Mouse (Mus musculus) limb, embryonic 15.5 days (tissue): Measurements from ENCODE around the gene Car10. TPM values are rescaled to one million over a fixed set of nuclear protein-coding genes. Genes with fewer than 3 reads are reported as not detected.

Source experiments
- ATAC-seq: fragments of 200-750 bp; cut with Nextera tagmentation; 2 replicates; pipeline ENCODE4 v1.8.0; 2017; ENCODE audit warnings: low read depth, moderate TSS enrichment; ENCODE audit not compliant: insufficient number of reproducible peaks, low FRiP score, low TSS enrichment
- H3K27ac ChIP-seq: fragments of 300-500 bp; sonication (generic); 2 replicates; pipeline ENCODE4 v1.5.1; 2015; ENCODE audit warnings: moderate library complexity, mild to moderate bottlenecking, inconsistent platforms
- H3K27me3 ChIP-seq: fragments of 300-500 bp; sonication (generic); 2 replicates; pipeline ENCODE4 v1.6.1; 2015; ENCODE audit warnings: inconsistent platforms
- H3K36me3 ChIP-seq: fragments of 300-500 bp; sonication (generic); 2 replicates; pipeline ENCODE4 v1.6.1; 2015; ENCODE audit warnings: inconsistent platforms
- H3K4me1 ChIP-seq: fragments of 300-500 bp; sonication (generic); 2 replicates; pipeline ENCODE4 v1.6.1; 2015; ENCODE audit warnings: inconsistent platforms
- H3K4me2 ChIP-seq: fragments of 300-500 bp; sonication (generic); 2 replicates; pipeline ENCODE4 v1.6.1; 2015; ENCODE audit warnings: mild to moderate bottlenecking, inconsistent platforms
- H3K4me3 ChIP-seq: fragments of 300-500 bp; sonication (generic); 2 replicates; pipeline ENCODE4 v1.5.1; 2015; ENCODE audit warnings: mild to moderate bottlenecking, inconsistent platforms
- H3K9ac ChIP-seq: fragments of 300-500 bp; sonication (generic); 2 replicates; pipeline ENCODE4 v1.6.1; 2015; ENCODE audit warnings: inconsistent platforms
- H3K9me3 ChIP-seq: fragments of 300-500 bp; sonication (generic); 2 replicates; pipeline ENCODE4 v1.6.1; 2016; ENCODE audit warnings: inconsistent platforms
- WGBS: fragments of 180-500 bp; shearing (Covaris S2); methylation state at CpG from one replicate; pipeline ENCODE4 v1.1.7; 2015; 5-methylcytosine and 5-hydroxymethylcytosine counted together
- polyA plus RNA-seq: library from polyadenylated mRNA; unstranded; fragments of >200 nt; fragmentation: Nextera tagmentation; extraction: Ambion mirVana; gene quantifications from 2 replicates; pipeline ENCODE4 v1.2.1, GENCODE M21; 2015

Gene Car10
- polyA plus RNA-seq, 1 experiment from 2014 or later, result 1.2 TPM

DNA sequence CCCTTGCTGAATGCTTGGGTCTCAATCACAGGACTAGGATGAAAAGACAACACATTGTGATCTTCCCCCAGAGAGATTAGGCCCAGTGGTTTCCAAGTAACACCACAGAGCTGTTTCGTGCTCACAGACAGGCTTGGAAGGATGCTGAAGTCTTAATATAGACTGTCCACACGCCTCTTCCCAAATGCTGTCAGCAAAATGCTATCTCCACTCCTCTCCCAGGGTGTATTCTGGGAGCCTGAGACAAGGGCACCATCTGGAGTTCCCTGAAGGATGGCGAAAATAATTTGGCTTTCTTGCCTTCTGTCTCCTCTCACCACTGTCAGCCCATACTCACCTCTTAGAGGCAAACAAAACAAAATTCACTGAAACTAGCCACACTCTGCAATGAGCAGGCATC, 467.9 kb downstream of the Car10 start:
- H3K4me2 ChIP-seq, result no peak overlapping the region
- no peaks in the 10 kb centered on the region for H3K36me3 ChIP-seq
- ATAC-seq, result no peak
- H3K4me1 ChIP-seq, result no peaks in the 10 kb centered on the region
- no peak overlapping the region for H3K9ac ChIP-seq
- no peaks in the 10 kb centered on the region for H3K9me3 ChIP-seq
- 76% methylated on average over 3 of the region's 3 CpGs for WGBS
- H3K27me3 ChIP-seq, result no peaks in the 10 kb centered on the region
- H3K4me3 ChIP-seq, result no peak overlapping the region
- no peak overlapping the region for H3K27ac ChIP-seq

DNA sequence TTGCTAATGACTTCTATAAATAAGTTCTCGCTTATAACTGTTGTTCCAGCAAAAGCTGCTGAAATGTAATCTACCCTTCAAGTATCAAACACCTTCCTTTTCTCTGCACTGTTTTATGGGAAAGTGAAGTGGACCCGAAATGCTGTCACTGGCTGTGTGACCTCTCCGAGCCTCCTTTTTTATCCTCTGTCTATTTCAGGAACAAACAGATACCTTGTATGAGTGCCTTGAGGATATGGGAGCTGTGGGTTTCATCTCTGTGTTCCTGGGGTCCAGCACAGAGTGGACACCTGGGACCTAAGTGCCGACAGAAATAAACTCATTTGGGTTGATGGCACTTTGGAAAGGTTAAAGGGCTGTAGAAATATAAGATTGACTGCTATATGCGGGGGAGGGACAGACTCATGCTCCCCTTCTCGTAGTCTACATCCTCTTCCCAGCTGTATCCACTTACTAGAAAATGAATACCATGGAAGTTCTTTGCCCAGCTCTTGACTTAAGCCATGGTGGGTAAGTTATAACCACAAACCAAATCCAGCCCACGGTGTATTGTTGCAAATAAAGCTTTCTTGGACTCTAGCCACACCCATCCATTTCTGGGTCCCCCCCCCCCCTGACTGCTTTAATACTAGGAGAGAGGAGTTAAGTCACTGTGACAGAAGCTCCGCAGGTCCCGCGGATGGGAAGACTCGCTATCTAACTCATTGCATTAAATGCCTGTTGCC, 474.3 kb downstream of the Car10 start:
- no peak for ATAC-seq
- H3K9ac ChIP-seq, result no peak overlapping the region
- no peak overlapping the region for H3K4me3 ChIP-seq
- no peak overlapping the region for H3K4me2 ChIP-seq
- H3K9me3 ChIP-seq, result no peaks in the 10 kb centered on the region
- WGBS, result 61% methylated on average over 11 of the region's 11 CpGs
- no peaks in the 10 kb centered on the region for H3K36me3 ChIP-seq
- H3K4me1 ChIP-seq, result no peaks in the 10 kb centered on the region
- H3K27ac ChIP-seq, result no peak overlapping the region
- H3K27me3 ChIP-seq, result no peaks in the 10 kb centered on the region

DNA sequence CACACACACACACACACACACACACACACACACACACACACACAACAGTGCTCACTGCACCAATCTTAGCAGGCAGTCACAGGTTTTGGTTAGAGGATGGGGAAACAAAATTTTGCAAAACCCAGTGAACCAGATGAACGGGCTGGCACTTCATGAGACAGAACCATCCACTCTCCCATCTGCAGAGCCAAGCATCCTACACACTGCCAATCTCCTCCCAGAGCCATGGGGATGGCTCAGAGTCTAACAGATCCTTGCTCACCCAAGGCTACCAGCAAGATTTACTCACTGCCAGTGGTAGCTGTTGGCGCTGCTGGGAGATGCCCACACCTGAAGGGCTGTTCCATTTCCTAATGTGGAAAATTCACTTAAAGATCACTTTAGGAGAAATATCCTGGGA, 479.6 kb downstream of the Car10 start:
- Histone ChIP-seq H3K9ac (no peak overlapping the region), H3K36me3 (no peaks in the 10 kb centered on the region), H3K27ac (no peak overlapping the region), H3K4me1 (no peaks in the 10 kb centered on the region), H3K27me3 (no peaks in the 10 kb centered on the region), H3K4me2 (no peak overlapping the region), H3K9me3 (no peaks in the 10 kb centered on the region), H3K4me3 (no peak overlapping the region)
- WGBS, result 88% methylated on average over 2 of the region's 2 CpGs
- ATAC-seq, result no peak

DNA sequence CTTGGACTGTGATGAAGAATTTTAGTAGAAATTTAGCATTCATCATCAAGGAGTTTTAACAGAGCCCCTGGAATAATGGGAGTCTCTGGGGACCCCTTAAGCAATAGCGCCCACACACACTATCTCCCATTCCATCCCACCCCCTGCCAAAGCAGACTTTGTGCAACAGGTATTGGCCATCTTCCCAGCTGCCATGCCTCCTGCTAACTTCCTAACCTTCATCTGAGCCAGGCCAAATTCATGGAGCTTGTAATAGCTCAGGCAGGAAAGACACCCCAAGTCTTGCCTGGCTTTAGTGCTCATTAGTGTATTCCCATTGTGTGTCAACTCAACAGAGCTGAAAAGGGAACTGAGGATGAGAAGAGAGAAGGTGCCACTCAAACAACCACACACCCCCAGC, 481.8 kb downstream of the Car10 start:
- H3K27ac ChIP-seq, result no peak overlapping the region
- no peak for ATAC-seq
- no peaks in the 10 kb centered on the region for H3K4me1 ChIP-seq
- H3K4me3 ChIP-seq, result no peak overlapping the region
- H3K36me3 ChIP-seq, result no peaks in the 10 kb centered on the region
- H3K9ac ChIP-seq, result no peak overlapping the region
- 89% methylated on average over 1 of the region's 1 CpGs for WGBS
- H3K27me3 ChIP-seq, result no peaks in the 10 kb centered on the region
- H3K4me2 ChIP-seq, result no peak overlapping the region
- no peaks in the 10 kb centered on the region for H3K9me3 ChIP-seq

DNA sequence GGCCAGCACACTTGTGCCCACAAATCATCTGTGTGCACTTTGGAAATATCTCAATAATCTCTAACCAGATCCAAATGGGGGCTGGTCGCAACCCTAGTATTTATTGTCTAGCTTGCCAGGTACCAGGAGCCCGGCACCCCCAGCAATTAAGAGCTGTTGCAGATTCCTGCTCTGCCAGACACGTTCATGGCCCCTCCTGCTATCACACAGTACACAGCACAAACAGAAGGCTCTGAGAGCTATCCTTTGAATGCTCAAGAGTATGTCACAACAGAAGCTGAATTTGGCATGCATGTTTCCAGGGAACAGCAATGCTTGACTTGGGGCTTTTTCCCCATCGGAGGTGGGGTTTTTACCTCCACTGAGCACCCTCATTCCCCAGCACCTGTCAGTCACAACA, 483.5 kb downstream of the Car10 start:
- H3K4me1 ChIP-seq, result no peaks in the 10 kb centered on the region
- no peaks in the 10 kb centered on the region for H3K36me3 ChIP-seq
- H3K27me3 ChIP-seq, result no peaks in the 10 kb centered on the region
- H3K9me3 ChIP-seq, result no peaks in the 10 kb centered on the region
- no peak for ATAC-seq
- WGBS, result 15% methylated on average over 4 of the region's 4 CpGs
- no peak overlapping the region for H3K4me2 ChIP-seq
- no peak overlapping the region for H3K27ac ChIP-seq
- H3K4me3 ChIP-seq, result no peak overlapping the region
- no peak overlapping the region for H3K9ac ChIP-seq

DNA sequence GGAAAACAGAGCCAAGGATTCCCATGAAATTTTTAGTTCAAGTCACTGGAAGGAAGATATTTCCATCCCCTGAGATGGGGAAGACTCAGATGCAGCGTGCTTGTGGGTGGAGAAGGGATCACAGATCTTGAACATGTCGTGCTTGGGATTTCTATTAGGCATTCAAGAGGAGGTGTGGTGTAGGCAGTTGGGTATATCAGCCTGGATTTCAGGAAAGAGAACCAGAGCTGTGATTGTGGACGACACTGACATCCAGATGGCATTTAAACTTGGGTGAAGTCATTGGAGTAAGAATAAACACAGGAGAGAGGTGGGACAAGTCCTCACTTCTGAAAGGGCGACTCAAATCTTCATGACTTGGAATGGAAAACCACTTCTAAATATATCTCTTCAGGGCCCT, 490.0 kb downstream of the Car10 start:
- H3K9ac ChIP-seq, result no peak overlapping the region
- no peak for ATAC-seq
- WGBS, result 71% methylated on average over 4 of the region's 4 CpGs
- H3K36me3 ChIP-seq, result no peaks in the 10 kb centered on the region
- H3K4me1 ChIP-seq, result no peaks in the 10 kb centered on the region
- H3K4me3 ChIP-seq, result no peak overlapping the region
- H3K4me2 ChIP-seq, result no peak overlapping the region
- no peak overlapping the region for H3K27ac ChIP-seq
- no peaks in the 10 kb centered on the region for H3K27me3 ChIP-seq
- no peaks in the 10 kb centered on the region; the same call in 1 of the 2 replicates for H3K9me3 ChIP-seq

DNA sequence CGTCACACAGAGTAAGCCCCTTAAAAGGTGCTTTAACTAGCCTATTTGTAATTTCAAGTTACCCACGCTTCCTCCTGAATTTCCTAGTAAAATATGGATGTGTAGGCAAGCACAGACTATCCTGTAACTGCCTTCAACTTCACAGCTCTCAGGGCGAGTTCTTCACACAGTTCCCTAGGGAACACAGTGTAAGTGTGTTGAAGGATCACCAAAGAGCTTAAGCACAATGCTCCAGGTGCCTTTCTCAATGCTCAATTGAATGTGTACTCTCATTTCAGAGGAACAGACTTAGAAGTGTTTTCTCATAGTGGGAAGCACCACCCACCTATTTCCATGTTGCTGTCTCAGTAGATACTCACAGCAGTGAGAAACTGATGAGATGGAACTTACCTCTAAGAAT, 492.8 kb downstream of the Car10 start:
- Histone ChIP-seq H3K27me3 (no peaks in the 10 kb centered on the region), H3K27ac (no peak overlapping the region), H3K9ac (no peak overlapping the region), H3K4me1 (no peaks in the 10 kb centered on the region), H3K36me3 (no peaks in the 10 kb centered on the region), H3K9me3 (no peaks in the 10 kb centered on the region; the same call in 1 of the 2 replicates), H3K4me2 (no peak overlapping the region), H3K4me3 (no peak overlapping the region)
- ATAC-seq, result no peak
- WGBS, result 56% methylated on average over 3 of the region's 3 CpGs

DNA sequence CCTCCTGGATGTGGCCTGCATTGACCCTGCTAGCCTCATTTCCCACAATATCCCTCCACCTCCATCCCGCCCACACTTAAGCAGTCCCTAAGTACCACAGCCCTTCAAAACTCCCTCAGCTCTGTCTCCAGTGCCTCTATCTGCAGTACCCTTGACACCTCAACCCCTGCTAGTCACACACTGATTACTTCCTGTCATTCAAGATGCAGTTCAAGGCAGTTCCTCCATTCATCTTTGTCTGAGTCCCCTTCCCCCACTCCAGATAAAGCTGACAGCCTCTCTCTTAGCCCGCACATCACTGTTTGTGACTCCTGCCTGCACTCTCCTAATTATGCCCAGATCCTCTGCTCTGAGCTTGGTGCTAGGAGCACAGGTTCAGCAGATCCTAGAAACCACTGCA, 496.2 kb downstream of the Car10 start:
- H3K4me1 ChIP-seq, result no peaks in the 10 kb centered on the region

DNA sequence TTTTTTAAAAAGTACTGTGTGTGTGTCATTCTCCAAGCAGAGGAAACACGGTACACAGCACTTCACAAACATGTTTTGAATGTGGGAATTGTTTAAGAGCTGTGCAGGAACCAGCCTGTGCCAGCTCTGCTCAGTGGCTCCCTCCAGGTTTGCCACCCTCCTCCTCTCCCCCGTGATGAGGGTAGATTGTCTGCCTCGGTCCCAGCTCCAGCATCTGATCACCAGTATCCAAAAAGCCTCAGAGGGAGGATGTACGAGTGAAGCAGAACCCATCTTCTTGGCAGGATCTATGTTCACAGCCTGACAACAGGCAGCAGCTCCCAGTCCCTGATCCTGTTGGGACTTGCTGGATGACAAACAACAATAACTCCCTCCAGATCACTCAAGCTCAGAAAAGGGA, 500.3 kb downstream of the Car10 start:
- H3K27ac ChIP-seq, result no peak overlapping the region
- H3K9ac ChIP-seq, result no peak overlapping the region
- ATAC-seq, result no peak
- no peaks in the 10 kb centered on the region for H3K4me1 ChIP-seq
- no peaks in the 10 kb centered on the region for H3K27me3 ChIP-seq
- no peak overlapping the region for H3K4me2 ChIP-seq
- no peak overlapping the region for H3K4me3 ChIP-seq
- no peaks in the 10 kb centered on the region for H3K36me3 ChIP-seq
- H3K9me3 ChIP-seq, result no peaks in the 10 kb centered on the region
- 58% methylated on average over 4 of the region's 4 CpGs for WGBS

More for the DNA sequence above, 496.2 kb downstream of the Car10 start:
- Histone ChIP-seq H3K4me3 (no peak overlapping the region), H3K4me2 (no peak overlapping the region), H3K9me3 (no peaks in the 10 kb centered on the region; the same call in 1 of the 2 replicates), H3K9ac (no peak overlapping the region), H3K27me3 (no peaks in the 10 kb centered on the region), H3K36me3 (no peaks in the 10 kb centered on the region), H3K27ac (no peak overlapping the region)
- WGBS, result 29% methylated on average over 2 of the region's 2 CpGs
- ATAC-seq, result no peak

DNA sequence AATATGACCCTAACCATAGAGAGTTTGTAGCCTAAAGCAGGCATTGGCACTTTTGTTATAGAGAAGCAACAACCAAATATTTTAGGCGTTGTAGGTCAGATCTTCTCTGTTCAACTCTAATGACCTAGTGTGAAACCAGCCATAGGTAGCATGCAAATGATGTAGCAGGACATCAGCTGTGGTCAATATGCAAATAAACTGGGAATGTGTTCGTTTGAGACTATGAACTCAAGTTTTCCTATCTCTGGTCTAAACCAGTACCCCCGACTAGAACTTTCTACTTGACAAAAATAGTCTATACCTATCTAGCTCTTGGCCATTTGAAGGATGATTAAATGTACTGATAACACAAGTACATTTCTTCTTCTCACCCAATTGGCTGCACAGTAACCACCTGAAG, 501.9 kb downstream of the Car10 start:
- no peak for ATAC-seq
- WGBS, result 78% methylated on average over 3 of the region's 3 CpGs

DNA sequence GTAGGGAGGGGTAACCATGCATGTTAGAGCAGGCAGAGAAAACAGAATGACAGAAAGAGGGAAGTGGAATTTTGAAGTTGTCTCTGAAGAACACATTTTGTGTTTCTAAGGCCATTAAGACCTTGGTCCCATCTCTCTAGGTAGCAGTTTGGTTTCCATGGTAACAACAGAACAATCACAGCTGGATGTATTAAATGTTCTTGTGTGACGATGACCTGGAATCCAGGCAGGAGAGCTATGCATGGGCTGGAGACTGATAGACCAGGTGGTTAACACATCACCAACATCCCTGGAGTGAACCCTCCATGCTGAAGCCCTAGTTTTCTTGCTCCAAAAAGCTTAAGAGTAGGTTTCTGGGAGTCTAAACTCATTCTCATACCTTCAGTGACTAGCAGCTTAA, 505.7 kb downstream of the Car10 start:
- Histone ChIP-seq H3K4me2 (no peak overlapping the region), H3K9ac (no peak overlapping the region), H3K27ac (no peak overlapping the region), H3K9me3 (no peaks in the 10 kb centered on the region), H3K4me1 (no peaks in the 10 kb centered on the region; the same call in 1 of the 2 replicates), H3K36me3 (no peaks in the 10 kb centered on the region), H3K27me3 (no peaks in the 10 kb centered on the region), H3K4me3 (no peak overlapping the region)
- ATAC-seq, result no peak
- WGBS, result 58% methylated on average over 1 of the region's 1 CpGs

More for the DNA sequence above, 501.9 kb downstream of the Car10 start:
- Histone ChIP-seq H3K27ac (no peak overlapping the region), H3K4me2 (no peak overlapping the region), H3K27me3 (no peaks in the 10 kb centered on the region), H3K9me3 (no peaks in the 10 kb centered on the region), H3K9ac (no peak overlapping the region), H3K36me3 (no peaks in the 10 kb centered on the region), H3K4me1 (no peaks in the 10 kb centered on the region; the same call in 1 of the 2 replicates), H3K4me3 (no peak overlapping the region)

DNA sequence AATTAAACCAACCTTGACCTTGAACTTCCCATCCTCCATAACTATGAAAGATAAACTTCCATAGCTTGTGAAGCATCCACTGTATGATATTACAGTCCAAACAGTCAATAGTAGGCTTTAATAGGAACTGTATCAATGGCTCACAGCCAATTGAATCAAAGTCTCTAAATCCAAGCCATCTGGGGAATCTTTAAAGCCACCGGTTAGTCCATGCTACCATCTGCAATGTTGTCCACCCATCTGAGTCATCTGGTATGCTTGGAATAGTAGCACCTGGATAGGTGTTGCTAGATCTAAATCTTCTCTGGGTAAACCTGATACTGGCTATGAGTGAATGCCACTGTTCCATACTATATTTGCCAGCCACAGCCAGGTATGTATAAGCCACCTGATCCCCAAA, 509.3 kb downstream of the Car10 start:
- Histone ChIP-seq H3K9ac (no peak overlapping the region), H3K4me1 (no peaks in the 10 kb centered on the region; the same call in 1 of the 2 replicates), H3K9me3 (no peaks in the 10 kb centered on the region), H3K27me3 (no peaks in the 10 kb centered on the region), H3K4me2 (no peak overlapping the region), H3K27ac (no peak overlapping the region), H3K36me3 (no peaks in the 10 kb centered on the region), H3K4me3 (no peak overlapping the region)
- no peak for ATAC-seq
- WGBS, result 54% methylated on average over 1 of the region's 1 CpGs

DNA sequence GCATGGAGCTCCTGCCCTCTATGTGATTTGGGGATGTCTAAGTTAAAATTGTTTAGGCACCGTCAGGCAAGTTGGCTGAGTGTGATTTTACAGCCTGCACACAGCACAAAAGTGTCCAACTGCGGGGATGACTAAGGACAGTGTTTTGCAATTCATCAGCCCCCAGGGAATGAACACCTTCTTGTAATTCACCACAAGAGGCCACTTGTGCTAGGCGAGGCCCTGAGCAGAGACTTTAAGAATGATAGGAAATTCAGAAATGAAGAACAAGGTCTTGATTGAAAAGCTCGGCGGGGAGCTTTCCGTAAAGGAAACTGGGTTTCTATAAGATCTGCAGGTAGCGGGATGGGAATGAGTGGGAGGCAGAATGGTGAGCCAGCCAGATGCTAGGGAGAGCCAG, 510.9 kb downstream of the Car10 start:
- Histone ChIP-seq H3K27ac (no peak overlapping the region), H3K4me2 (no peak overlapping the region), H3K4me1 (no peaks in the 10 kb centered on the region; the same call in 1 of the 2 replicates), H3K27me3 (no peaks in the 10 kb centered on the region), H3K9ac (no peak overlapping the region), H3K36me3 (no peaks in the 10 kb centered on the region), H3K4me3 (no peak overlapping the region), H3K9me3 (no peaks in the 10 kb centered on the region)
- 50% methylated on average over 7 of the region's 7 CpGs for WGBS
- ATAC-seq, result no peak
